ENCODE assay signal across 1 mouse cellular context in genomic region chr2:131265056-131265455, GRCm38 (mm10).
TF ChIP-seq lines count a peak whose summit lies in the region.

No protein-coding gene starts in this region.

TF ChIP-seq in MEL, 35 proteins besides CTCF, POLR2A, EP300 and RAD21 (continued from another document):
- TF ChIP-seq ELF1 (IDR thresholded peaks at IDR 0.05; ENCODE audit: low read depth, low read length) = no peak
- no peak for TF ChIP-seq NRF1 (IDR thresholded peaks at IDR 0.05; ENCODE audit: insufficient read depth, low read depth, low read length, poor library complexity, severe bottlenecking)
TF ChIP-seq in MEL: peak in this region for 0.
